Mouse (Mus musculus) thymus, adult 2 months (tissue): ENCODE measurements around the gene Vcp.

Experiments
- CTCF ChIP-seq: fragments of 200-500 bp; IDR thresholded peaks from 2 replicates; pipeline ENCODE4 v1.5.1; 2012; ENCODE audit warnings: mild to moderate bottlenecking, control low read depth, low read length, moderate library complexity, borderline replicate concordance; ENCODE audit not compliant: control insufficient read depth, poor library complexity, insufficient read depth; ENCODE audit errors: extremely low read depth
- POLR2A ChIP-seq: fragments of 200-500 bp; IDR thresholded peaks from 2 replicates; pipeline ENCODE4 v1.6.1; 2012; ENCODE audit warnings: mild to moderate bottlenecking, low read length, control low read depth, moderate library complexity; ENCODE audit not compliant: control insufficient read depth, poor library complexity, insufficient read depth; ENCODE audit errors: extremely low read depth

DNA sequence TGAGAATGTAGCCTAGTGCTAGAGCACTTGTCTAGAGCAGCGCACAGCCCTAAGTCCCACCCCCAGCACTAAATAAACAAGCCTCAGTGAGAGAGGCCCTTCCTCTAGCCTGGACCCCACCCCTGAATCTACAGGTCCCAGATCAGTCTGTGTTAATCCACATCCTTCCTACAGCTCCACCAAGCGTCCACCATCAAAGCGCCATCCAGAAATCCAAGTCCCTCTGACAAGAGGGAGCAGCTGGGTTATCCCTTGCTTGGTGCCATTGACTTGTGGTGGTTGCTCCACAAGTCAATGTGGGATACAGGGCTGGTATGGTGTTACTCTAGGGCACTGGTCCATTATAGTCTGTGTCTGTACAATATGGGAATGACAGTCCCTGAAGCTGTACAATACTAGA lies 45.1 kb downstream of the Vcp start:
- TF ChIP-seq CTCF (no peak), POLR2A (no peak)
